Mouse (Mus musculus): ENCODE measurements at regions not wholly inside any gene's neighbourhood (a gene's known extent, or its start where the extent isn't known, plus 50 kb on each side); places are given as distances from the start of the nearest gene placed in this dataset.

- no peak for DNase-seq
Measured at GRCm38 (mm10) chr14:73978694-73979093, 317.7 kb downstream of the Gm21750 start.

DNA sequence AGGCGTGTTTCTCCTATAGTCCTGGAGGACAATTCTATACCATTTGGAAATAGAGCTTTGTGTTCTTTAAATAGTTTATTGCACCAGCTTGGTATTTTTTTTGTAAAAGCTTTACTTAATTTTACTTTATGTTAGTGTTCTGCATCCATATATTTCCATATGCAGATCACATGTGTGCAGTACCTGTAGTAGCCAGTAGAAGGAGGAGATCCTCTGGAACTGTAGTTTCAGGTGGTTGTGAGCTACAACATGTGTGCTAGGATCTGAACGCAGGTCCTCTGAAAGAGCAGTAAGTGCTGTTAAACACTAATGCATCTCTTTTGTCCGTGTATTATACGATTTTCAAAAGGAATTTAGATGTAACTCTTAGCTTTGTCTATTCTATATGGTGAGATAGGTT is 335.2 kb downstream of the Gm21750 start:
- no peak for DNase-seq

DNA sequence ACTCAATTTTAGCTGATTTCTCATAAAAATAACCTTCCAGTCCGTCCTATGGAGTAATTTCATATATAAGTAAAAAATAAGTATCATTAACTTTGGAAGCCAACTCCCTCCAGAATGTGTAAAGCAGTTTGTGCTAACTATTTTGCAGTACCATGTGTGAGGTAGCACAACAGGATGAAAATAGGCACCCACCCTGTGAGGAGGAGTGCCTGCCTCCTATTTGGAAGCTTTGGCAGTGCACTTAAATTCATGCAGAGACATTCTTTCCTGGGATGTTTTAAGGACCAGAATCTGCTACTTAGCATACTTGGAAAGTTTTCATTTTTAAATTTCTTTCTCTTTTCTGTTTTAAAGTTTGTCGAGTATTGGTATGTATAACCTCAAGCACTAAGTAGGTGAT is 336.8 kb downstream of the Gm21750 start:
- DNase-seq: no peak

DNA sequence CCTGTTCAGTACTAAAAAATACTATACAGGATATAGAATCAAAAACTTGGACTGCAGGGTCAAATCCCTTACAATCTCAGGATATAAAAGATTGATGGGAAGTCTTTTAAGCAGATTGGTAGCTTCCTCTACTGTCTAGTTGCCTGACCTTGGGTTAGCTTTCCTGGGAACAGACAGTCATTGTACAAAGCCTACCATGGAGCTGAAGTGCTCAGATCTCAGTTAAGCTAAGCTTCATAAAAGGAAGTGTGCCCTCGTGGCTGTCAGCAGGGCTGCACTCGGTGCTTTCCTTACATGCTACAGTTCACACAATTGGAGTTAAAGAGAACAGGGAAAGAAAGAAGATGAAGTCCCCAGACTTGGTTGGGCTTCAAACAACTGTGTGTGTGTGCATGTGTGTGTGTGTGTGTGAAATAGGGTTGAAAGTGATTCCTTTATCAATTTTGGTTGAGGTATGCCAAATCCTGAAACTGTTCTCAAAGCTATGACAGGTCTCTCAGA is 338.4 kb downstream of the Gm21750 start:
- no peak for DNase-seq

DNA sequence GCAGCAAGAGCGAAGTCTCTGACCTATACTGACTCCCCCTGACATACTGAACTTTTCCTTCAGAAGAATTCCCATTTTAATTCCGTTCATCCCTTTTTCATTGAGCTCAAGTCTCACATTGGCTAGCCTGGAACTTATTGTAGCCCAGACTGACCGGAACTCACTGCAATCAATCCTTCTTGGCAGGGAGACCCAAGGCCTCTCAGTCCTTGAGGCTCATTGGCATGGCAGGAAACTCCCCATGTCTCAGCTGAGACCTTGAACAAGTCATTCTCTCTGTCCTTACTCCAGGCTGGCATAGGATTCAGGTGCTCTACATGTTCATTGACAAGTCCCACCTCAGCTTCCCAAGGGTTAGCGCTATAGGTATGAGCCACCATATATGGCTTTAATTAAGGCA is 345.9 kb downstream of the Gm21750 start:
- no peak for DNase-seq

- no peak for DNase-seq
Measured at GRCm38 (mm10) chr14:74011555-74011954, 350.5 kb downstream of the Gm21750 start.

DNA sequence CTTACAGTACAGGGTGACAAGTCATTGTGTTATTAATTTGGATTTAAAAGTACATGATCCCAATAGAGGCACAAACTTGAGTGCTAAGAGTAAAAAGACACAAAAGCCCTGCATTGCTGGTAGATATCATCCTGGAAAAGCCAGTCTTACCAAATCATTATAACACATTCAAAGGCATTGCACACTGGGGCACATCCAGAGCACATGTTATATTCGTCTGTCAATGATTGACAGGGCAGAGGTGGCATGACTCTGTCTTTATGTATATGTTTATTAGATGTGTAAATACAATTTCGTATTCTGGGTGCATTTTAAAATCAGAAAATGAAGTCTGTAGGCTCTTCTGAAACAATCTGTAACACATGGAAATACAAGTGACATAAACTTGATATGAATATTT is 358.4 kb downstream of the Gm21750 start:
- DNase-seq: no peak

GRCm38 (mm10) chr14:74047009-74047694 is 386.1 kb downstream of the Gm21750 start:
- DNase-seq: no peak

DNA sequence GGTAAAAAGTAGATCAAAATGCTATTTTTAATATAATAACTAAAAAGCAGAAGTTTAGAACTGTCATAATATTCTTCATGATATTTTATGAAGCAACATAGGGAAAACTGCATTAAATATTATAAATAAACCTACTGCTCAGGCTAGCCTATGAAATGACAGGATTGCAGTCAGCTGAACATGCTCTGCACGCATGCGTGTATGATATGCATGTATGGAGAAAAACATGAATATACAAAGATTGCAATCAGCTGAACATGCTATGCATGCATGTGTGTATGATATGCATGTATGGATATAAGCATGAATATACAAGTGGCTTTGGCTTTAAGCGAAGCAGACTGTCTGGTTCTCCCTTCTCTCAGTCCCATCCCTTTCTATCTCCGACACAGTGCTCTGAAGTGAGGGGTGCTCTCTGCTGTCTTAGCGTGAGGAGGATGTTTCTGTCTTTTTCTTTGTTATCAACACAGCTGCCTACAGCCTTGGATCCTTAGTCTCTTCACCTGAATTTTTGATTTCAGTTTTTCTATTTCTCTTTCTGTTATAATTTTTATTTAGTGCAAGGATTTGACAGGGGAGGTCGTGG is 386.8 kb downstream of the Gm21750 start:
- no peak for DNase-seq

- no peak for DNase-seq
Measured at GRCm38 (mm10) chr14:74048386-74048785, 387.4 kb downstream of the Gm21750 start.

- DNase-seq: no peak
Measured at GRCm38 (mm10) chr14:74066051-74066450, 405.0 kb downstream of the Gm21750 start.

- no peak for DNase-seq
Measured at GRCm38 (mm10) chr14:74093016-74093415, 432.0 kb downstream of the Gm21750 start.

DNA sequence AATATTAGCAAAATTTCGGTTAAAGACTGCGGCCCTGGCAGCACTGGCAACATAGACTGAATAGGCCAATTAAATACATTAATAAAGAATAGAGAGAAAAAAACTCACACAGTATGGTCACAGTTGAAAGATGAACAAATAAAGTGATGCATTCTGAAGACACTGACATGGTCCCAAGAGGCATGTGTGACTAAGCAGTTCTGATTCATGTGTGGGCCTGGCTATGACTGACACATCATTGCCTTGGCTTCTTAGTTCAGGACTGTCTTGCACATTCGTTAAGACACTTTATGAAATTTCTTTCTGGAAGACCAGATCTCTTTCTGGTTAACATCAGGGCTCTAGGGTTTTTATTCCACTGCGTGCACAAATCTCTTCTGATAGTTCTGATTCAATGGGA is 438.7 kb downstream of the Gm21750 start:
- no peak for DNase-seq

GRCm38 (mm10) chr14:74112603-74113002 is 451.6 kb downstream of the Gm21750 start:
- DNase-seq: no peak

DNA sequence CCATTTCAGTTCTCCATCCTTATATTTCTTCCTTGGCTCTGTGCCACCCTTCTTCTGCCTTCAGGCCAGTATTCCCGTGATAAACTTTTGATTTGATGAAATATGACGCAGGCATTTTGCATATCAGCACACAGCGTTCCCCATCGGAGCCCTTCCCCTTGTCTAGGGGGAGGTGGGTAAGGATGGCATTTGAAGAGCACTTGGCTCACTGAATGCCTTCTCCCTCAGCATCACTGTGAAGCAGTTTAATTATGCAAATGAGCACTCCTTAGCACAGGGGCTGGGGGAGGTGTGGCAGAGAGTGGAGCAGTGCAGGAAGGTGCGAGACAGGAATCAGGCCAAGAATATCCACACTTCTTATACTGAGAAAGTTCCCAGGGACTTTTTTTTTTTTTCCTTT is 452.1 kb downstream of the Gm21750 start:
- no peak for DNase-seq

DNA sequence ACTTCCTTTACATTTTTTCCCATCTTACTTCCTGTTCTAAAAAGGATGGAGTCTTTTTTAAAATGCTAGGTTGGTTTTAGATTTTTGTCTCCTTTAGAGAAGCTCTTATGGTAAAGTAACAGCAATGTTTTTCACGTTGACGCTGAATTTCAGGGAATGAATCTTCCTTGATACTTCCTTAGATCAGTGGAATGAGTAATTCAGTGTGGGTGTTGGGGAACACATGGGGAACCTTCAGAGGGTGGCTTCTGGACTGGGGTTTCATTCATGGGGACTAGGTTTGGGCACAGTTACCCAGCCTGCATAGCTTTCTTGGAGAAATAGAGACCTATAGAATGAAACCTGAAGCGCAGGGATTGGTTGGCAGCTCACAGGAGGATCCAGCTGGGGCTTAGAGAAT is 452.5 kb downstream of the Gm21750 start:
- DNase-seq: no peak

DNA sequence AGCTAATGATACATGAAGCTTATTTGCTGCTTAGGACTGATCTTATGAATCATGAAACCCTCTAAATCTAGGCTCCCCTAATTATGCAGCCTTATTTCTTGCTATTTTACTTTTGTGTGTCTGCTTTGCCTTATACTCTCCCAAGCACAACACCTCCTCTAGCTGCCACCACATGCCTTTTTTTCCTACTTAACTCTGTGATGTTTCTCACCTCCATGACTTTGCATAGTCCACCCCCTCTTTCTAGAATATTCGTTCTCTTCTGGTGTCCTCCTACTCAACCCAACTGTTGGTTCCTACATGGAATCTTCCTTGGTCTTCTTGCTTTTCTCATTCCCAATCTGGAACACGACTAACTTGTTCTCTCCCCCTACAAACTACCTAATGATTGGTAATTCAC is 456.7 kb downstream of the Gm21750 start:
- DNase-seq: no peak

GRCm38 (mm10) chr14:74145202-74145700 is 484.2 kb downstream of the Gm21750 start:
- DNase-seq: no peak

GRCm38 (mm10) chr14:74166221-74166620 is 474.4 kb upstream of the Htr2a start:
- peak; percentile 7 to 22 for DNase-seq

- DNase-seq: no peak
Measured at GRCm38 (mm10) chr14:74169131-74169875, 471.3 kb upstream of the Htr2a start.

DNA sequence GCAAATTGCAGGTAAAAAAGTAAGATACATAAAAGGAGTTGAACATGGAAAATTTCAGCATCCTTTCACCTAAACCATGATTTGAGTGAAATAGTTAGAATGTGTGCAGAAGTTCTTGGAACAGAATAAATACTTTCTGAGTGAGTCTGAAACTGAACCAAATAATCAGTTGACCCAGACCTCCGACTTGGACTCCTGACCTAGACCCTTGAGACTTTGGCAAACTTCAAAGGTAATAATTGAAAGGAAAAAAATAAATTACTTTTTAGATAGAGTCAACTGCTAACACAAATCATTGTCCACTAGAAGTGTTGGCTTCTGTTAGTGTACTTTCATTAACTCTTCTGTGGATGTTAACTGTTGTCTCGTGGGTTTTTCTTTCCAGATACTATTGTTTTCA is 460.6 kb upstream of the Htr2a start:
- no peak for DNase-seq

DNA sequence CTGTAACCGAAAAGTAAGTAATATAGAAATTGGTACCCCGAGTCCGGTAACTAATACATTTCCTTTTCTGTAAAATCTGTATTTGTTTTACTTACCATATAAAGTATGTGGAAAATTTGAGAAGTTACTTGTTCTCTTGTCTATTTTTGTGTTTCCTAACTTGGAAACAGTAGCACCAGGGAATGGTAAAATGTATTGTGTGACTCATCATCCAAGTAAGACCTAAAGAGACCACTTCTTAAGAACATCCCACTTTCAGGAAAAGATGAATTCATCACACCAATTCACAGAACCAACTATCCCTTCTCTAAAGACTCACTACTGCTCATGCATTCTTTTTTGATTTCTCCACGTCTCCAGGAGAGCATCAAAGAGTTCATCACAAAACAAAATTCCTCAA is 457.6 kb upstream of the Htr2a start:
- DNase-seq: no peak

- DNase-seq: no peak
Measured at GRCm38 (mm10) chr14:74201710-74202109, 438.9 kb upstream of the Htr2a start.

DNA sequence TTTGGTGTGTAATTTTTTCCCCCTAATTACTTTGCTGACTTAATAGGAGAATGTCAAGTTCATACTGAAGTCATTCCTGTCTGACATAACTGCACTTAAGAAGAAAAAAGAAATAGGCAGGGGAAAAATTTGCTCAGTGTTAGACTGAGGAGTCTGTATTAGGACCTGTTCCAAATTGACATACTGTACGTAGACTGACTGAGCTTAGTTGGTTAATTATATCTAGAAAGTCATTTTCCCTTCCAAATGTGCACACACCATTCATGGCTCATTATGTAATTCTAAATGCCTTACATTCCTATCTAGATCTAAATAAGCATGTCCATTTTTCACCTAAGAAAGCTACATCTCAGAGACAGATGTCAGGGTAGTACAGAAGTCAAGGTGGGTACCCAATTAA is 435.6 kb upstream of the Htr2a start:
- DNase-seq: no peak
